Mouse (Mus musculus) midbrain, embryonic 14.5 days (tissue): Measurements from ENCODE around the gene Olfr293. TPM values are rescaled to one million over a fixed set of nuclear protein-coding genes. Genes with fewer than 3 reads are reported as not detected.

ENCODE experiments used
- ATAC-seq: fragments of 200-750 bp; cut with Nextera tagmentation; 2 replicates; pipeline ENCODE4 v1.8.0; 2017; ENCODE audit warnings: moderate number of reproducible peaks, moderate library complexity; ENCODE audit not compliant: low FRiP score, low TSS enrichment
- DNase-seq: peaks from one replicate; pipeline ENCODE4 v3.0.0-alpha.2; 2015
- H3K27ac ChIP-seq: fragments of 300-500 bp; sonication (generic); replicated peaks from 2 replicates; pipeline ENCODE4 v1.5.1; 2014; ENCODE audit warnings: mild to moderate bottlenecking, low read depth, low read length, moderate library complexity
- H3K27me3 ChIP-seq: fragments of 300-500 bp; sonication (generic); 2 replicates; pipeline ENCODE4 v1.6.1; 2014; ENCODE audit warnings: low read length, control low read depth, mixed read lengths; ENCODE audit not compliant: control insufficient read depth, insufficient read depth
- H3K36me3 ChIP-seq: fragments of 300-500 bp; sonication (generic); 2 replicates; pipeline ENCODE4 v1.6.1; 2014; ENCODE audit warnings: low read length, control low read depth; ENCODE audit not compliant: control insufficient read depth, insufficient read depth
- H3K4me1 ChIP-seq: fragments of 300-500 bp; sonication (generic); 2 replicates; pipeline ENCODE4 v1.6.1; 2014; ENCODE audit warnings: mild to moderate bottlenecking, antibody characterized with exemption, low read length, control low read depth; ENCODE audit not compliant: control insufficient read depth, insufficient read depth
- H3K4me2 ChIP-seq: fragments of 300-500 bp; sonication (generic); 2 replicates; pipeline ENCODE4 v1.6.1; 2014; ENCODE audit warnings: mild to moderate bottlenecking, low read length, moderate library complexity
- H3K4me3 ChIP-seq: fragments of 300-500 bp; sonication (generic); replicated peaks from 2 replicates; pipeline ENCODE4 v1.5.1; 2014; ENCODE audit warnings: low read depth, low read length
- H3K9ac ChIP-seq: fragments of 300-500 bp; sonication (generic); replicated peaks from 2 replicates; pipeline ENCODE4 v1.6.1; 2014; ENCODE audit warnings: mild to moderate bottlenecking, low read length, moderate library complexity
- H3K9me3 ChIP-seq: fragments of 300-500 bp; sonication (generic); 2 replicates; pipeline ENCODE4 v1.6.1; 2016; ENCODE audit warnings: low read length, control low read depth, mixed read lengths; ENCODE audit not compliant: control insufficient read depth
- WGBS: fragments of 180-500 bp; shearing (Covaris S2); extraction: QIAGEN DNeasy Blood & Tissue Kit; methylation state at CpG from one replicate; pipeline ENCODE4 v1.1.7; 2014; 5-methylcytosine and 5-hydroxymethylcytosine counted together
- polyA plus RNA-seq: library from polyadenylated mRNA; unstranded; fragments of >200 nt; fragmentation: Nextera tagmentation; extraction: Ambion mirVana; gene quantifications from 2 replicates; pipeline ENCODE4 v1.2.1, GENCODE M21; 2014

Gene Olfr293
- not detected in 2 replicates for polyA plus RNA-seq

- no peak for ATAC-seq
- Histone ChIP-seq H3K27ac (no peak within 1 kb of the TSS), H3K4me1 (no peaks in the 10 kb centered on the region), H3K9ac (no peak within 1 kb of the TSS), H3K4me3 (no peak within 1 kb of the TSS), H3K27me3 (no peaks in the 10 kb centered on the region), H3K9me3 (no peaks in the 10 kb centered on the region), H3K4me2 (no peak within 1 kb of the TSS), H3K36me3 (no peaks in the 10 kb centered on the region)
- DNase-seq, result no peak
- WGBS, result 91% methylated on average over 4 of the region's 4 CpGs
Observed at GRCm38 (mm10) chr7:86648761-86649160, at the start of gene Olfr293. Olfr293 (plus strand) TSS chr7:86649061.

GRCm38 (mm10) chr7:86616543-86616942 lies 32.3 kb upstream of the Olfr293 start, which contains the start of gene Olfr294:
Olfr294 (minus strand) TSS chr7:86616643.
- Histone ChIP-seq H3K4me2 (no peak within 1 kb of the TSS), H3K9me3 (no peaks in the 10 kb centered on the region), H3K27ac (no peak within 1 kb of the TSS), H3K36me3 (no peaks in the 10 kb centered on the region), H3K4me3 (no peak within 1 kb of the TSS), H3K27me3 (no peaks in the 10 kb centered on the region), H3K4me1 (no peaks in the 10 kb centered on the region), H3K9ac (no peak within 1 kb of the TSS)
- 63% methylated on average over 2 of the region's 2 CpGs for WGBS
- no peak for DNase-seq
- ATAC-seq, result no peak

- Histone ChIP-seq H3K9me3 (no peaks in the 10 kb centered on the region), H3K27me3 (no peaks in the 10 kb centered on the region), H3K9ac (no peak within 1 kb of the TSS), H3K4me3 (no peak within 1 kb of the TSS), H3K4me2 (no peak within 1 kb of the TSS), H3K36me3 (no peaks in the 10 kb centered on the region), H3K27ac (no peak within 1 kb of the TSS), H3K4me1 (no peaks in the 10 kb centered on the region)
- DNase-seq (no peak), ATAC-seq (no peak)
Observed at GRCm38 (mm10) chr7:86688030-86688429, 39.2 kb downstream of the Olfr293 start, which contains the start of gene Olfr292. Olfr292 (plus strand) TSS chr7:86688330.

Other genes starting within 250 kb of the Olfr293 start
- not detected in 2 replicates for gene Olfr301, start 245.2 kb upstream of the Olfr293 start, polyA plus RNA-seq
- not detected in 2 replicates for gene Olfr299, start 189.1 kb upstream of the Olfr293 start, polyA plus RNA-seq
- gene Olfr298, start 156.6 kb upstream of the Olfr293 start, polyA plus RNA-seq, result not detected in 2 replicates
- gene Olfr297, start 129.1 kb upstream of the Olfr293 start, polyA plus RNA-seq, result not detected in 2 replicates
- not detected in 2 replicates for gene Olfr295, start 65.2 kb upstream of the Olfr293 start, polyA plus RNA-seq
- not detected in 2 replicates for gene Olfr294, start 32.4 kb upstream of the Olfr293 start, polyA plus RNA-seq
- gene Olfr292, start 39.3 kb downstream of the Olfr293 start, polyA plus RNA-seq, result not detected in 2 replicates
- 0.17 and 0.73 TPM in 2 replicates for gene Folh1, start 126.9 kb downstream of the Olfr293 start, polyA plus RNA-seq
- not detected in 2 replicates for gene Vmn2r77, start 146.0 kb downstream of the Olfr293 start, polyA plus RNA-seq